Mouse (Mus musculus) CH12.LX (cell line): ENCODE measurements at regions not wholly inside any gene's neighbourhood (a gene's known extent, or its start where the extent isn't known, plus 50 kb on each side); places are given as distances from the start of the nearest gene placed in this dataset.

Experiments
- DNase-seq: peaks from one replicate; pipeline ENCODE4 v3.0.0-alpha.2; 2013; ENCODE audit errors: extremely low read depth
- H3K27ac ChIP-seq: 2 replicates; pipeline ENCODE4 v1.5.1; 2012; ENCODE audit warnings: low read depth, mild to moderate bottlenecking, control low read depth, moderate library complexity; ENCODE audit not compliant: insufficient read depth
- H3K27me3 ChIP-seq: replicated peaks from 2 replicates; pipeline ENCODE3; 2012; ENCODE audit warnings: inconsistent platforms
- H3K36me3 ChIP-seq, 2 experiments: replicated peaks in 1 of 2; 2 replicates each; pipeline versions ENCODE3 to v1.6.1; 2012; ENCODE audit warnings: inconsistent platforms in 1 of 2, low read length in 1 of 2, mild to moderate bottlenecking in 1 of 2, mixed read lengths in 1 of 2, moderate library complexity in 1 of 2; ENCODE audit not compliant: control insufficient read depth in 1 of 2, insufficient read depth in 1 of 2
- H3K4me1 ChIP-seq, 2 experiments: 2 replicates each; pipeline ENCODE4 v1.6.1; 2012; ENCODE audit warnings: inconsistent platforms in 1 of 2, moderate library complexity in 1 of 2; ENCODE audit not compliant: insufficient read depth in 2 of 2, control insufficient read depth in 1 of 2
- H3K4me2 ChIP-seq: 2 replicates; pipeline ENCODE4 v1.6.1; 2012; ENCODE audit warnings: low read depth, mild to moderate bottlenecking, control low read depth; ENCODE audit not compliant: poor library complexity, insufficient read depth, severe bottlenecking
- H3K4me3 ChIP-seq, 3 experiments: fragments of 150-350 bp in 1 of 3; sonication (generic) in 1 of 3; replicated peaks in 1 of 3; 2 replicates each; pipeline versions ENCODE3 to v1.5.1; 2011 to 2012; ENCODE audit warnings: low read depth in 2 of 3, low read length in 2 of 3, mild to moderate bottlenecking in 2 of 3, moderate library complexity in 2 of 3, control low read depth in 1 of 3, improper control_type of control experiment in 1 of 3, inconsistent platforms in 1 of 3, mixed read lengths in 1 of 3; ENCODE audit not compliant: poor library complexity in 1 of 3
- H3K79me2 ChIP-seq: replicated peaks from 2 replicates; pipeline ENCODE4 v1.6.1; 2012; ENCODE audit warnings: mild to moderate bottlenecking, moderate library complexity; ENCODE audit not compliant: control insufficient read depth, poor library complexity, insufficient read depth, severe bottlenecking; ENCODE audit errors: extremely low read depth
- H3K9ac ChIP-seq: 2 replicates; pipeline ENCODE4 v1.6.1; 2012; ENCODE audit warnings: low read depth, mild to moderate bottlenecking, control low read depth, moderate library complexity; ENCODE audit not compliant: insufficient read depth
- H3K9me3 ChIP-seq: replicated peaks from 2 replicates; pipeline ENCODE3; 2012; ENCODE audit warnings: low read length, inconsistent platforms, mixed read lengths
- BHLHE40 ChIP-seq: IDR thresholded peaks from 2 replicates; pipeline ENCODE4 v1.6.1; 2011; ENCODE audit warnings: mild to moderate bottlenecking, low read depth, low read length, improper control_type of control experiment
- CHD1 ChIP-seq: IDR thresholded peaks from 2 replicates; pipeline ENCODE4 v1.6.1; 2012; ENCODE audit warnings: low read depth, low read length, improper control_type of control experiment, inconsistent platforms
- CHD2 ChIP-seq: IDR thresholded peaks from 2 replicates; pipeline ENCODE4 v1.6.1; 2011; ENCODE audit warnings: low read length, improper control_type of control experiment
- CTCF ChIP-seq, 2 experiments: IDR thresholded peaks in 1 of 2; conservative IDR thresholded peaks in 1 of 2; 2 replicates each; pipeline ENCODE4 v1.5.1; 2011 to 2012; ENCODE audit warnings: low read depth in 2 of 2, low read length in 2 of 2, improper control_type of control experiment in 1 of 2, inconsistent platforms in 1 of 2, mild to moderate bottlenecking in 1 of 2, moderate library complexity in 1 of 2
- E2F4 ChIP-seq: IDR thresholded peaks from 2 replicates; pipeline ENCODE4 v1.6.1; 2011; ENCODE audit warnings: low read depth, low read length, improper control_type of control experiment; ENCODE audit not compliant: insufficient replicate concordance
- ELF1 ChIP-seq: IDR thresholded peaks from 2 replicates; pipeline ENCODE4 v1.6.1; 2014; ENCODE audit warnings: low read depth, mild to moderate bottlenecking, inconsistent platforms, low read length, improper control_type of control experiment
- EP300 ChIP-seq: IDR thresholded peaks from 2 replicates; pipeline ENCODE4 v1.6.1; 2011; ENCODE audit warnings: low read length, improper control_type of control experiment
- ETS1 ChIP-seq: conservative IDR thresholded peaks from 2 replicates; pipeline ENCODE4 v1.6.1; 2012; ENCODE audit warnings: low read depth, mild to moderate bottlenecking, inconsistent platforms, low read length, improper control_type of control experiment, moderate library complexity
- GABPA ChIP-seq: IDR thresholded peaks from 2 replicates; pipeline ENCODE4 v1.6.1; 2012; ENCODE audit warnings: low read depth, low read length, improper control_type of control experiment, inconsistent platforms; ENCODE audit not compliant: insufficient replicate concordance
- HCFC1 ChIP-seq: IDR thresholded peaks from 2 replicates; pipeline ENCODE4 v1.6.1; 2012; ENCODE audit warnings: low read depth, mild to moderate bottlenecking, inconsistent platforms, low read length, improper control_type of control experiment
- IRF4 ChIP-seq: IDR thresholded peaks from 2 replicates; pipeline ENCODE4 v1.6.1; 2014; ENCODE audit warnings: low read depth, mild to moderate bottlenecking, inconsistent platforms, low read length, improper control_type of control experiment
- JUN ChIP-seq: IDR thresholded peaks from 2 replicates; pipeline ENCODE4 v1.6.1; 2011; ENCODE audit warnings: low read depth, mild to moderate bottlenecking, low read length, improper control_type of control experiment, moderate library complexity; ENCODE audit not compliant: insufficient read depth
- JUND ChIP-seq: conservative IDR thresholded peaks from 2 replicates; pipeline ENCODE4 v1.6.1; 2011; ENCODE audit warnings: low read depth, low read length, improper control_type of control experiment
- KAT2A ChIP-seq: IDR thresholded peaks from 2 replicates; pipeline ENCODE4 v1.6.1; 2012; ENCODE audit warnings: low read length, improper control_type of control experiment, inconsistent platforms; ENCODE audit not compliant: insufficient replicate concordance
- MAFK ChIP-seq: IDR thresholded peaks from 2 replicates; pipeline ENCODE4 v1.6.1; 2011; ENCODE audit warnings: low read length, improper control_type of control experiment; ENCODE audit not compliant: insufficient replicate concordance
- MAX ChIP-seq: IDR thresholded peaks from 2 replicates; pipeline ENCODE4 v1.6.1; 2011; ENCODE audit warnings: low read length, improper control_type of control experiment
- MAZ ChIP-seq: IDR thresholded peaks from 2 replicates; pipeline ENCODE4 v1.6.1; 2012; ENCODE audit warnings: low read depth, mild to moderate bottlenecking, inconsistent platforms, low read length, improper control_type of control experiment, moderate library complexity
- MEF2A ChIP-seq: IDR thresholded peaks from 2 replicates; pipeline ENCODE4 v1.6.1; 2014; ENCODE audit warnings: low read depth, mild to moderate bottlenecking, inconsistent platforms, low read length, improper control_type of control experiment, borderline replicate concordance
- MXI1 ChIP-seq: IDR thresholded peaks from 2 replicates; pipeline ENCODE4 v1.6.1; 2011; ENCODE audit warnings: mild to moderate bottlenecking, low read depth, low read length, improper control_type of control experiment
- MYC ChIP-seq: IDR thresholded peaks from 2 replicates; pipeline ENCODE4 v1.6.1; 2011; ENCODE audit warnings: low read depth, mild to moderate bottlenecking, improper control_type of control experiment, low read length
- NELFE ChIP-seq: IDR thresholded peaks from 2 replicates; pipeline ENCODE4 v1.6.1; 2011; ENCODE audit warnings: low read depth, low read length, improper control_type of control experiment
- NRF1 ChIP-seq: IDR thresholded peaks from 2 replicates; pipeline ENCODE4 v1.6.1; 2014; ENCODE audit warnings: low read depth, mild to moderate bottlenecking, inconsistent platforms, low read length, improper control_type of control experiment, moderate library complexity
- PAX5 ChIP-seq: IDR thresholded peaks from 2 replicates; pipeline ENCODE4 v1.6.1; 2012; ENCODE audit warnings: low read length, inconsistent platforms, mixed read lengths
- POLR2A ChIP-seq: IDR thresholded peaks from 2 replicates; pipeline ENCODE4 v1.6.1; 2011; ENCODE audit warnings: low read depth, mild to moderate bottlenecking, improper control_type of control experiment, low read length
- POLR2AphosphoS2 ChIP-seq: IDR thresholded peaks from 2 replicates; pipeline ENCODE4 v1.6.1; 2011; ENCODE audit warnings: low read depth, low read length, improper control_type of control experiment
- RAD21 ChIP-seq: IDR thresholded peaks from 2 replicates; pipeline ENCODE4 v1.6.1; 2011; ENCODE audit warnings: low read depth, mild to moderate bottlenecking, low read length, improper control_type of control experiment, moderate library complexity
- RCOR1 ChIP-seq: conservative IDR thresholded peaks from 2 replicates; pipeline ENCODE4 v1.6.1; 2012; ENCODE audit warnings: low read depth, mild to moderate bottlenecking, inconsistent platforms, low read length, improper control_type of control experiment
- SIN3A ChIP-seq: IDR thresholded peaks from 2 replicates; pipeline ENCODE4 v1.6.1; 2012; ENCODE audit warnings: low read length, improper control_type of control experiment, inconsistent platforms
- SMC3 ChIP-seq: IDR thresholded peaks from 2 replicates; pipeline ENCODE4 v1.6.1; 2011; ENCODE audit warnings: low read depth, low read length, improper control_type of control experiment
- TBP ChIP-seq: conservative IDR thresholded peaks from 2 replicates; pipeline ENCODE4 v1.6.1; 2011; ENCODE audit warnings: low read depth, low read length, improper control_type of control experiment
- TCF12 ChIP-seq: IDR thresholded peaks from 2 replicates; pipeline ENCODE4 v1.6.1; 2014; ENCODE audit warnings: low read depth, mild to moderate bottlenecking, inconsistent platforms, low read length, improper control_type of control experiment
- UBTF ChIP-seq: IDR thresholded peaks from 2 replicates; pipeline ENCODE4 v1.6.1; 2012; ENCODE audit warnings: low read depth, mild to moderate bottlenecking, inconsistent platforms, low read length, improper control_type of control experiment, moderate library complexity
- USF1 ChIP-seq: IDR thresholded peaks from 2 replicates; pipeline ENCODE4 v1.6.1; 2014; ENCODE audit warnings: low read depth, mild to moderate bottlenecking, inconsistent platforms, low read length, improper control_type of control experiment
- USF2 ChIP-seq: conservative IDR thresholded peaks from 2 replicates; pipeline ENCODE4 v1.6.1; 2011; ENCODE audit warnings: low read depth, low read length, improper control_type of control experiment
- ZC3H11A ChIP-seq: IDR thresholded peaks from 2 replicates; pipeline ENCODE4 v1.6.1; 2012; ENCODE audit warnings: low read depth, mild to moderate bottlenecking, inconsistent platforms, low read length, improper control_type of control experiment
- ZKSCAN1 ChIP-seq: IDR thresholded peaks from 2 replicates; pipeline ENCODE4 v1.6.1; 2012; ENCODE audit warnings: low read depth, inconsistent platforms, low read length, improper control_type of control experiment, borderline replicate concordance
- ZMIZ1 ChIP-seq: IDR thresholded peaks from 2 replicates; pipeline ENCODE4 v1.6.1; 2012; ENCODE audit warnings: low read depth, mild to moderate bottlenecking, inconsistent platforms, low read length, improper control_type of control experiment
- ZNF384 ChIP-seq: IDR thresholded peaks from 2 replicates; pipeline ENCODE4 v1.6.1; 2012; ENCODE audit warnings: low read depth, low read length, improper control_type of control experiment, inconsistent platforms
- dilution Hi-C: fragments of 300-500 bp; cut with MboI; formaldehyde crosslinking; loops from 2 replicates; pipeline ENCODE4 v1.14.3; 2020; ENCODE audit warnings: low sequenced_read_pairs; ENCODE audit not compliant: extremely low pct_unique_long_range_greater_than_20kb, extremely low pct_ligation_motif_present
- in situ Hi-C: fragments of 300-500 bp; cut with MboI; formaldehyde crosslinking; loops from 3 replicates; pipeline ENCODE4 v1.14.3; 2019; ENCODE audit warnings: low sequenced_read_pairs, low pct_ligation_motif_present, low pct_unique_long_range_greater_than_20kb, mixed read lengths

DNA sequence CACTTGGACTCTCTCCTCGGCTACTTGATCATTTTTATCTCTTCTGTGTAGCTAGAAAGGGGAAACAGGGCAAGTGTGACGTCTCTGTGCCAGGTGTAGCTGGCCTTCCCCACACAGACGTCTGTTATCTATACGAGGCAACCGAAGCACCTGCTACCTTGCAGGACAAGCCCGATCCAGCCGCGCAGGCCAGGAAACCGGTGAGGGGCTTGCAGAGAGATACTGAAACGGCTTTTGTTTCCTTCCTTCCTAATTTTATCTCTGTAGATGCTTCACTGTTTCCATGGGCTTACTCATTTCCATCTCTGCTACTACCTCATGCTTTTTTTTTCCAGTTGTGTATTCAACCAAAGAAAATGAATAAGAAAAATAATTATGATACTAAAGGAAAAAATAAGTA, 472.7 kb upstream of the Smim15 start:
- Histone ChIP-seq H3K36me3 (no peaks in the 10 kb centered on the region), H3K4me1 (peaks cover 36 to 62% of the 10 kb centered on the region in 2 experiments), H3K27me3 (no peaks in the 10 kb centered on the region), H3K27ac (no peak overlapping the region), H3K4me2 (peak overlapping the region; percentile 64; the same call in 1 of the 2 replicates), H3K9ac (no peak overlapping the region), H3K9me3 (no peaks in the 10 kb centered on the region), H3K4me3 (no peak overlapping the region), H3K79me2 (no peaks in the 10 kb centered on the region)
- DNase-seq: peak; percentile 87
- in situ Hi-C loops (no loop called here), dilution Hi-C loops (no loop called here)
- TF ChIP-seq POLR2A (no peak), CTCF (conservative IDR thresholded peaks at IDR 0.05 in 1 of 2, IDR thresholded peaks at IDR 0.05 in 1 of 2; ENCODE audit: low read depth in 2 of 2, low read length in 2 of 2) (no peak), MAFK (peak; percentile 77), MEF2A (peak; percentile 98), TCF12 (peak; percentile 99), EP300 (peak; percentile 99), PAX5 (no peak), JUND (peak; percentile 97), SMC3 (peak; percentile 36), ZNF384 (peak; percentile 94), HCFC1 (0 out of 2 replicates have a peak, but pooled peaks have one; percentile 9), TBP (no peak), NRF1 (peak; percentile 46; the same call in 1 of the 2 replicates), JUN (peak; percentile 98), RAD21 (peak; percentile 13), MAX (peak; percentile 73; the same call in 1 of the 2 replicates), UBTF (no peak), USF2 (no peak), SIN3A (peak; percentile 64; the same call in 1 of the 2 replicates), E2F4 (no peak), BHLHE40 (peak; percentile 87), POLR2AphosphoS2 (no peak), GABPA (no peak), ZC3H11A (no peak), RCOR1 (peak; percentile 96), MXI1 (peak; percentile 53; the same call in 1 of the 2 replicates), ZKSCAN1 (no peak), CHD1 (no peak), MAZ (peak; percentile 93), IRF4 (peak; percentile 98), ETS1 (peak; percentile 97), MYC (peak; percentile 88), KAT2A (0 out of 2 replicates have a peak, but pooled peaks have one; percentile 17), USF1 (no peak), ZMIZ1 (no peak), ELF1 (peak; percentile 51; the same call in 1 of the 2 replicates), CHD2 (peak; percentile 93), NELFE (no peak)
